Mouse (Mus musculus): ENCODE measurements around the gene Ankle2. TPM values are rescaled to one million over a fixed set of nuclear protein-coding genes. Genes with fewer than 3 reads are reported as not detected.
A peak's percentile ranks its signal among the peaks of the same experiment; 100 is the strongest.

The Ankle2 gene
- polyA plus RNA-seq (2017; shearing (Covaris generic)), result 10 to 100 TPM; 15.5 to 19.4 (median 16.0) TPM

DNA sequence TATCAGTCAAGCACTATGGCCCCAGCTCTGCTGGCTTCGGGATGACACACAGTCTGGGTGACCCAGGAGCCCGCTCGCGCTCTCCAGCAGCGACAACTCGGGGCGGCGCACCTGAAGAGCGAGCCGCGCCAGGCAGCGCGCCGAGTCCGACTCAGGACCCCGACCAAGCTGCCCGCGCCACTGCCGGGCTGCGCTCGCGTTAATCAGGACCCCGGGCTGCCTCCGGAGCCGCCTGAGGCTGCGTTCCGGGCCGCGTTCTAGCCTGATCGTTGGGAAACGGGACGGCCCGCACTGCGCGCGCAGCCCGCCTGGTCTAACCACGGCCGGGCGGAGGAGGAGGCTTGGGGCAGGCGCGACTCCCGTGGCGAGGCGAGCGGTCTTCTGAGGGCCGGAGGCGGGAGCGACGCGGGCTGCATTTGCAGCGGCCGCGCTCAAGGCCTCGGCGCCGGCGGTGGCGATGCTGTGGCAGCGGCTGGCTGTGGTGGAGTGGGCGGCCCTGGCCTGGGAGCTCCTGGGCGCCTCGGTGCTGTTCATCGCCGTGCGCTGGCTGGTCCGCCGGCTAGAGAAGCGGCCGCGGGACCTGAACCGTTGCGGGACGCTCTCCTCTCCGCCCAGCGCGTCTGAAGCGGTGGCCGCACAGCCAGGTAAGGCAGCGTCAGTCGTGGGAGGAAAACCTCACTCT, at the start of gene Ankle2:
Gene Ankle2 (plus strand): TSS at position 225 of the 682 bp plus-strand sequence.
- ATAC-seq, result peak; percentile 89

DNA sequence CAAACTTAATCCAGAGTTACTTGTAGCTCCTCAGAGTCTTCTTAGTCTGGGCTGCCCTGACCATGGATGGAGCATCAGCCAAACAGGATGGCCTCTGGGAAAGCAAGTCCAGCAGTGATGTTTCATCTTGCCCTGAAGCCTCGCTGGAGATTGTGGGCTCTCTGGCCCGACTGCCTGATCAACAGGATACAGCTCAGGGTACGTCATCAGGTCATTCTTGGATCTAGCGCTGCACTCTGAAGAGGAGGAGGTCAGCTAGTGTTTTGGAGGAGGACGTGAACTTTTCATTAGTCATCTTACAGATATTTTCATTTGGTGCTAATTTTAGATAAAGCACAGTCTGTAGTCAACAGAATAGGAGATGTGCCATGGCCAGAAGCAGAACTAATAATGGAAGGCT, 49.1 kb upstream of the Ankle2 start:
- no peak for ATAC-seq

GRCm38 (mm10) chr5:110203164-110203895, 27.5 kb upstream of the Ankle2 start:
- ATAC-seq, result no peak

DNA sequence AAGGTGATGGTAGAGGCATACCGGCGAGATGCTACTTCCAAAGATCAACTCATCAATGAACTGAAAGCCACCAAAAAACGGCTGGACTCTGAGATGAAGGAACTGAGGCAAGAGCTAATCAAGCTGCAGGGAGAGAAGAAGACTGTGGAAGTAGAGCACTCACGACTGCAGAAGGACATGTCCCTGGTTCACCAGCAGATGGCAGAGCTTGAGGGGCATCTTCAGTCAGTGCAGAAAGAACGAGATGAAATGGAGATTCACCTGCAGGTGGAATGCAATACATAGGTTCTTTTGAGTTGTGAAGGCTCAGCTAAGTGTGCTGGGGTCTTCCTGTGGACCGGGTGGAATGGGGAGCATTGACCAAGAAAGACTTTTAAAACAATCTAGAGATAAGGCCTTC, 26.0 kb upstream of the Ankle2 start:
- ATAC-seq, result peak; percentile 56

DNA sequence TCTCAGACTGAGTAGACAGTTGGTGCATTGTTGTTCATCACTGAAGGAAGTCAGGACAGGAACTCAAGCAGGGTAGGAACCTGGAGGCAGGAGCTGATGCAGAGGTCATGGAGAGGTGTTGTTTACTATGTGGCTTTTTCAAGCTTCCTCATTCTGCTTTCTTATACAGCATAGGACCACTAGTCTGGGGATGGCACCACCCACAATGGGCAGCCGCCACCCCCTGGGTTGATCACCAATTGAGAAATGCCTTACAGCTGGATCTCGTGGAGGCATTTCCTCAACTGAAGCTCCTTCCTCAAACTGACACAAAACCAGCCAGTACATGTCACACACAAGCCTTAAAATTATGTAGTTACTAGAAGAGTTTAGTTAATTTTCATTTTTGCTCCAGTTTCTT, 19.5 kb upstream of the Ankle2 start:
- ATAC-seq, result no peak

GRCm38 (mm10) chr5:110216780-110217179, 14.0 kb upstream of the Ankle2 start:
- ATAC-seq, result no peak

DNA sequence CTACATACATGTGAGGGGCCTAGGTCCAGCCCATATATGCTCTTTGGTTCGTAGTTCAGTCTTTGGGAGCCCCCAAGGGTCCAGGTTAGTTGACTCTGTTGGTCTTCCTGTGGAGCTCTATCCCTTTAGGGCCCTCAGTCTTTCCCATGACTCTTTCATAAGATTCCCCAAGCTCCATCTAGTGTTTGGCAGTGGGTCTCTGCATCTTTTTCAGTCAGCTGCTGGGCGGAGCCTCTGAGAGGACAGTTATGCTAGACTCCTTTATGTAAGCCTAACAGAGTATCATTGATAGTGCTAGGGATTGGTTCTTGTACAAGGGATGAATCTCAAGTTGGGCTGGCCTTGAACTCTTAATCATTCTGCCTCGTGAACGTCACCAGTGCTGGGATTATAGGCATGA, 10.5 kb upstream of the Ankle2 start:
- no peak for ATAC-seq

DNA sequence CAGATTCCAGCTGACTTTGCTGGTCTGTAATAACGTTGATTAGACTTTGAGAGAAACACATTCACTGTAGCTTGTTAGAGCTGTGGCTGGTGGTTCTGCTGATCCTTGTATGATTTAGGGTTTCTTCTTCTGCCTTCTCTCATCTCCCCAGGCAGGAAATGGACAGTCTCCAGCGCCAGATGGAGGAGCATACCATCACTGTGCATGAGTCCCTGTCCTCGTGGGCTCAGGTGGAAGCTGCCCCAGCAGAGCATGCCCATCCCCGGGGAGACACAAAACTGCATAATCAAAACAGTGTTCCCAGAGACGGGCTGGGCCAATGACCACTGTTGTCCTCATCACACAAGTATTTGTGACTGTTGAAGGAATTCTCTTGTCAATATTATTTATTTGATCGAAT, 8.0 kb upstream of the Ankle2 start:
- no peak for ATAC-seq

DNA sequence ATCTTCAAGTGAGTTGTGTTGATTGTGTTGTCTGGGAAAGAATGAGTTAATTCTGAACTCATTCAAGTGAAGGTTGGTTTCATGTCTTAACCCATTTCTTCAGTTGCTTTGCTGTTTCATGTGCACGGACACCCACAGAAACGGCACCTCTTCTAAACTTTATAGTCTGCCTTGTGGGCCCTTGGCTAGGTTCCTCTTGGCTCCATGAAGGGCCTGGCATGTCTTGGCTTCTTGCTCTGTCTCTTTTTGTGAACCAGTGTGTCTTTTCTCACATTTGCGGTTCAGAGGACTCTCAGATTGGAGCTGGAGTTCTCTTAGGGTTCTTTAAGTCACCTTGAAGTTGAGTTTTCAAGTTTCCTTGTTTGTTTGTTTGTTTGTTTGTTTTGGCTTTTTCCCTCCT, 5.7 kb upstream of the Ankle2 start:
- ATAC-seq, result no peak

DNA sequence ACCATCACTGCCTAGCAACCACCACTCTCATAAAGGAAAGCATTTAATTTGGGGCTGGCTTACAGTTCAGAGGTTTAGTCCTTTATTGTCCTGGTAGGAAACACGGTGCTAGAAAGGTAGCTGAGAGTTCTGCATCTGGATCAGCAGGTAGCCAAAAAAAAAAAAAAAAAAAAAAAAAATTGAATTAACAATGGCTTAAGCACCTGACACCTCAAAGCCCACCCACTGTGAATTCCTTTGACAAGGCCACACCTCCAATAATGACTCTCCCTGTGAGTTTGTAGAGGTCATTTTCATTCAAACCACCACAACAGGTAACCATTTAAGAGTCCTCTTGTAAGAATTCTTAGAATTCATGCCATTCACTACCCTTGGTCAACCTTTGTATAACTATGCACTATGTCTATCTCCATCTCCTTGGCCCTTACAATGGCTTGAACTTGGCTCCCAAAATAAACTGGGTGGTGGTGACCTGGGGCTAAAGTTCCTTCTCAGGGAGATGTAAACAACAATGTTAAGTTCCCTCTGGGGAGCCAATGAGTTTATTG, 3.4 kb upstream of the Ankle2 start:
- no peak for ATAC-seq

DNA sequence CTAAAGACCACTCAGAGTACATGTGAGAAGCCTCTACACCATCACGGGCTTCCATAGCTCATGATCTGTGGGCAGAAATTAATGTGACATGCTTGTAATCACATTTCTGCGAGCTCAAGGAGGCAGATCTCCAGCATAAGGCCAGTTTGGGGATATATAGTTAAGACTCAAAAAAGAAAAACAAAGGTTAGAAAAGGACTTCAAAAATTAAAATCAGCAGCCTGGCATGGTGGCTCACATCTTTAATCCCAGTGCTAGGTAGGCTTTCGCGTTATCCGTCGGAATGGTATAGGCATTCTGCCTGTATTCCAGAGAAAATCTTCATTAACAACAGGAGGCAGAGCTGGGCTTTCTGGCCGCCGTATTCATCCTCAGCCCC, 414 bp upstream of the Ankle2 start:
- ATAC-seq, result no peak

DNA sequence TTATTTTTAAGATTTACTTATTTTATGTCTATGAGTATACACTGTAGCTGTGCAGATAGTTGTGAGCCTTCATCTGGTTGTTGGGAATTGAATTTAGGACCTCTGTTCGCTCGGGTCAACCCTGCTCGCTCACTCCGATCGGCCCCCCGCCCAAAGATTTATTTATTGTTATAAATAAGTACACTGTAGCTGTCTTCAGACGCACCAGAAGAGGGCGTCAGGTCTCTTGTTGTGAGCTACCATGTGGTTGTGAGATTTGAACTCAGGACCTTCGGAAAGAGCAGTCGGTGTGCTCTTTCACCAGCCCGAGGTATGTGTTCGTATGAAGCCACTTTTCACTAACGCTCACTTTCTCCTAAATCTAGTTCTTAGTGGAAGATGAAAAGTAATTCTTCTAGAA, 834 bp downstream of the Ankle2 start:
- ATAC-seq, result no peak

DNA sequence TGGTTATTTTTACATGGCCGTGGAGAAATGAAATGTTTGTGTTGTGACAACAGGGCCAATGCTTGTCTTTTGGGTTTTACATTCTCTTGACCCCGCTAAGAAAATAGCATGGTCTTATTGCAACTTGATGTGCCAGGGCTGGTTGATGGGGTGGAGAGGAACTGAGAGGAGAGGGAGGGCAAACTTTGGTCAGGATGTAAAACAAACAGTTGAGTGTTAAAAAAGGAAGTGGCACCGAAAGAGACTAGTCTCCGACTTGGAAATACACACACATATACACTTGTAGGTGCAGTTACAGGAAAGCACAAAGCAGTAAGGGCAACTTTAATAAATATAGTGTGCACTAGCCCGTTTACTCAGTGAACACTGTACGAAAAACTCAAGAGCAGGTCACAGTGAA, 1.5 kb downstream of the Ankle2 start:
- no peak for ATAC-seq

GRCm38 (mm10) chr5:110244091-110244490, 13.3 kb downstream of the Ankle2 start:
- no peak for ATAC-seq

DNA sequence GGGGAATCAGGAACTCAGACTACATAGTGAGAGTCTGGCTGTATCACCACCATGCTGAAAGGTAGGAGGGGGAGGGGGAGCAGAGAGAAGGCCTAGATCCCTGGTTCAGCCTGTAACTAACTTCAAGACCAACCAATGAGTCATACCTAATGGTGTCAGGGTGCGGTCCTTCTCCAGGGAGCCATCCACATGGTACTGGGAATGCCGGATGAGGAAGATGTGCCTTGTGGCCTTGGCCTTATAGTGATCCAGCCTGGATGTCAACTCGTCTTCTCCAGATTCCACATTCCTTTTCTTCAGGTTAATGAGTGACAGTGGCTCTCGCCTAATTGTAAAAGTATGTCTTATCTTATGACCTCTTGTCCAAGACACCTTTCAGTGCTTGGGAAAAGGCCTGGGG, 36.1 kb downstream of the Ankle2 start:
- no peak for ATAC-seq

DNA sequence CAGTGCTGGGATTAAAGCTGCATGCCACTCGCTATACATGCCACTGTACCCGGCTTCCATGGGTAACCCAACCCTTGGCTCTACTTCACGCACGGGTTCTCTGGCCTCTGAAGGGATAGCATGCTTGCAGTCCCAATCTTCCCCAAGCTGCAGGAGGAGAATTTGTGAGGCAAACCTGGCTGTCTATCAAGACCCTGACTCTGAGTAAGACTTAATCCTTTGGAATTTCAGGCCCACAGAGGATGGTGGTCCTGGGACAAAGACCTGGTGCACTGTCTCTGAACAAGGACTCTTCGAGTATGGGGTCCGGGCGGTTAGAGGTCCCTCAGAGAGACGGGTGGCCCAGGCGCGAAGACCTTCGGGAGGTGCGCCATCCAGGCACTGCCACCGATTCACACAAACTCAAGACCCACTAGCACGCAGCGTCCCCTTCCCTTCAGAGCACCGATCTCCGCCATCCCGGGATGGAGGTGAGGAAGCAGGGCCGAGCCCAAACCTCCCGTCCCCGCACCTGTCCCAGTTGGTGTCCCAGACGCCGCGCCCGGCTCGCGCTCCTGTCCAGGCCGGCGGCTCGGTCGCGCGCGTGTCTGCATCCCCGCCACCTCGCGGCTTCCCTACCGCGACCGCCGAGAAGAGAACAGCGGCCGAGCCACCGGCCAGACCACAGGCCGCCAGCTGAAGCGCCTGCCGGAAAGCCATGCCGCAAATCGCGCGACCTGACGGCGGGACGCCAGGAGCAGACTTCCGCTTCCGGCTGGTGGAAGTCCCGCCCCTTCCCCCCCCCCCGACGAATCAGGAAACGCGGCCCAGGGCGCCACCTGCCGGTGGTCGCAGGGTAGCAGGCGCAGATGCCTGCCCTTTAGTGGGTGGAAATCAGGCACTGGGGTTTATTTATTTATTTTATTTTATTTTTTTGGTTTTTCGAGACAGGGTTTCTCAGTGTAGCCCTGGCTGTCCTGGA, 38.6 kb downstream of the Ankle2 start, which contains the start of gene Pgam5:
Gene Pgam5 (minus strand): TSS at position 773 of the 961 bp plus-strand sequence.
- ATAC-seq, result peak; percentile 78

DNA sequence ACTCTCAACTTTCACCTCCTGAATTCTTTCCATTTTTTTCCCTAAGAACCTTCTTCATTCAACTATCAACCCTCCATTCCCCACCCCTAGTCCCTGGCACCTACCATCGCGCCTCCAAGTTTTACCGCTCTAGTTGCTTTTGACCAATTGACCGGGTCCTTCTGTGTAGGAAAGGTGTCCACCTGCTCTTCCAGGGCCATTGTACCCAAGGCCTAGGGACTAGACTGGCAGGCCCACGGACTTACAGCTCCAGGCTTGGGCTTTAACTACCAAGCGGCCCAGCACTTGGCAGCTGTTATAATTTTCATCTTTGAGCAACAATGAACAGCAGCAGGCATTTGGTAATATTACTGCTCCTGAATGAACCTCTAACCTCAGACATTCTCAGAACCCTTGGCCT, 39.4 kb downstream of the Ankle2 start:
- no peak for ATAC-seq

- peak; percentile 48 for ATAC-seq
Observed at GRCm38 (mm10) chr5:110274147-110274546, 43.3 kb downstream of the Ankle2 start.

DNA sequence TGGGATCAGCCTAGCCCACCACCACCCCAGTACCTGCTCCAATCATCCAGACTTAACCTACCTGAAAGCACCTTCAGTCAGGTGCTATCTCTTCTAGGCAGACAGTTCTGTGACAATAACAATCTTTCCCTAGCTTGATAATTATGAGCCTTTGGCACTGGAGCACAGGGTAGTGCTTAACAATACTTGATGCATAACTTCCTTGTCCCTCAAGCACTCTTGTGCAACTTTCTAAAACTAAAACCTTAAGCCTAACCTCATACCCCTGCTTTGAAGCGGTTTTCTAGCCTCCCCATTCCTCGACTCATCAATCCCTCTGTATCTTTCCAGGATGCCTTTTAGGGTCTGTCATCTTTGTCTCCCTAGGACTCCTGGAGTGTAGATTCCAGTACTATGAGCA, 44.0 kb downstream of the Ankle2 start:
- ATAC-seq, result no peak

- ATAC-seq, result no peak
Observed at GRCm38 (mm10) chr5:110276391-110276790, 45.6 kb downstream of the Ankle2 start.

DNA sequence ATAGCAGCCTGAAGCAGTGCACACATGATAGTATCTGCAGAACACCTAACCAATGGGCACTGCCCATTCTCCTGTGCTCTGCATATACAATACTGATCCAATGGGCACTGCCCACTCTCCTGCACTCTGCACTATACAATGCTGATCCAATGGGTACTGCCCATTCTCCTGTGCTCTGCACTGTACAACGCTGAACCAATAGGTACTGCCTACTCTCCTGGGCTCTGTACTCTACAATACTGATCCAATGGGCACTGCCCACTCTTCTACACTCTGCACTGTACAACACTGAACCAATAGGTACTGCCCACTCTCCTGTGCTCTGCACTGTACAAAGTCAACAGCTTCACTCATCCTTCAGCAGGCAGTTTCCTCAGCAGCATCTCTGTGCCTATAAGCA, 46.1 kb downstream of the Ankle2 start:
- no peak for ATAC-seq

DNA sequence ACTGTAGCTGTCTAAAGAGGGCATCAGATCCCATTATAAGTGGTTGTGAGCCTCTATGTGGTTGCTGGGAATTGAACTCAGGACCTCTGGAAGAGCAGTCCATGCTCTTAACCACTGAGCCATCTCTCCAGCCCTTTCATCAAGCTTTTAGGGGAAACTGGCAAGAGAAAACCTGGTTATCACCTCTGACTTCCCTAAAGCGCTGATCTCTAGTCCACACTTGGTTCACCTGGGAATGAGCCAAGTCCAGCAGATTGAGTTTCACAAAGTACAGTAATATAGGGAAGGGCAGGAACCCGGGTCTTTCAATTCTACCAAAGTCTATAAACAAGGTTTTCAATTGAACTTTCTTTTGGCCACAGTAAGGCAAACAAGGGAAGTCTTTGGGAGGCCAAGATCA, 51.2 kb downstream of the Ankle2 start:
- no peak for ATAC-seq

- peak; percentile 64 for ATAC-seq
Observed at GRCm38 (mm10) chr5:110284536-110284935, 53.7 kb downstream of the Ankle2 start.

Data from inflammation-experienced regulatory T-cells, adult 6 months (primary cell).